Mouse (Mus musculus): ENCODE measurements around the gene Flot1. TPM values are rescaled to one million over a fixed set of nuclear protein-coding genes. Genes with fewer than 3 reads are reported as not detected.

Gene Flot1
- polyA plus RNA-seq, 1 experiment from 2014 or later, result 49.4 TPM

- H3K27me3 ChIP-seq (replicated peaks), result no peaks in the 10 kb centered on the region
- whole genome bisulfite sequencing, result 89% methylated on average over 6 of the region's 6 CpGs
- H3K9me3 ChIP-seq, result no peaks in the 10 kb centered on the region
- H3K4me2 ChIP-seq (replicated peaks), result no peak overlapping the region
- H3K36me3 ChIP-seq, result peaks cover 9% of the 10 kb centered on the region; the same call in 1 of the 2 replicates
- no peak for ATAC-seq
- no peak overlapping the region for H3K27ac ChIP-seq
- H3K4me1 ChIP-seq (replicated peaks), result peaks cover 15% of the 10 kb centered on the region
- no peak overlapping the region for H3K9ac ChIP-seq
- no peak overlapping the region for H3K4me3 ChIP-seq (replicated peaks)
Measured at GRCm38 (mm10) chr17:35874721-35875120, 51.7 kb downstream of the Flot1 start.

- Histone ChIP-seq H3K4me1 (replicated peaks) (peaks cover 6% of the 10 kb centered on the region; the same call in 1 of the 2 replicates), H3K9ac (peak within 1 kb of the TSS; percentile 85), H3K36me3 (peaks cover 27% of the 10 kb centered on the region), H3K4me2 (replicated peaks) (peak within 1 kb of the TSS; percentile 73), H3K4me3 (replicated peaks) (peak within 1 kb of the TSS; percentile 96), H3K27ac (peak within 1 kb of the TSS; percentile 71), H3K9me3 (no peaks in the 10 kb centered on the region), H3K27me3 (replicated peaks) (no peaks in the 10 kb centered on the region)
- ATAC-seq, result peak; percentile 94
- 6% methylated on average over 66 of the region's 66 CpGs for WGBS
Measured at GRCm38 (mm10) chr17:35879245-35880057, 56.4 kb downstream of the Flot1 start, which contains the start of gene Dhx16. Gene Dhx16, plus strand, starts transcription at chr17:35879819.

Other genes starting within 250 kb of the Flot1 start
- 2.6 and 2.8 TPM in 2 replicates for gene Sfta2, start 221.7 kb upstream of the Flot1 start, polyA plus RNA-seq (2015; fragmentation: Nextera tagmentation; extraction: Ambion mirVana)
- gene Gm9573, start 196.6 kb upstream of the Flot1 start, polyA plus RNA-seq (2015; fragmentation: Nextera tagmentation; extraction: Ambion mirVana), result not detected in 2 replicates
- gene Mucl3, start 179.5 kb upstream of the Flot1 start, polyA plus RNA-seq (2015; fragmentation: Nextera tagmentation; extraction: Ambion mirVana), result 0.39 and 0.44 TPM in 2 replicates
- gene Vars2, start 155.6 kb upstream of the Flot1 start, polyA plus RNA-seq (2015; fragmentation: Nextera tagmentation; extraction: Ambion mirVana), result 18.3 and 18.9 TPM in 2 replicates
- gene Gtf2h4, start 149.5 kb upstream of the Flot1 start, polyA plus RNA-seq (2015; fragmentation: Nextera tagmentation; extraction: Ambion mirVana), result 43.8 TPM in 2 replicates
- 54.0 and 54.2 TPM in 2 replicates for gene Ddr1, start 118.6 kb upstream of the Flot1 start, polyA plus RNA-seq (2015; fragmentation: Nextera tagmentation; extraction: Ambion mirVana)
- 13.9 and 14.4 TPM in 2 replicates for gene Ier3, start 1.5 kb upstream of the Flot1 start, polyA plus RNA-seq (2015; fragmentation: Nextera tagmentation; extraction: Ambion mirVana)
- 729 and 776 TPM in 2 replicates for gene Tubb5, start 15.1 kb downstream of the Flot1 start, polyA plus RNA-seq (2015; fragmentation: Nextera tagmentation; extraction: Ambion mirVana)
- gene Mdc1, start 18.3 kb downstream of the Flot1 start, polyA plus RNA-seq (2015; fragmentation: Nextera tagmentation; extraction: Ambion mirVana), result 14.9 and 16.1 TPM in 2 replicates
- 48.5 and 51.7 TPM in 2 replicates for gene Nrm, start 38.1 kb downstream of the Flot1 start, polyA plus RNA-seq (2015; fragmentation: Nextera tagmentation; extraction: Ambion mirVana)
- gene Ppp1r18, start 42.4 kb downstream of the Flot1 start, polyA plus RNA-seq (2015; fragmentation: Nextera tagmentation; extraction: Ambion mirVana), result 19.6 TPM in 2 replicates
- gene Dhx16, start 56.6 kb downstream of the Flot1 start, polyA plus RNA-seq (2015; fragmentation: Nextera tagmentation; extraction: Ambion mirVana), result 43.1 and 44.2 TPM in 2 replicates
- gene 2310061I04Rik, start 74.2 kb downstream of the Flot1 start, polyA plus RNA-seq (2015; fragmentation: Nextera tagmentation; extraction: Ambion mirVana), result 25.5 and 31.9 TPM in 2 replicates
- 47.2 and 47.7 TPM in 2 replicates for gene Atat1, start 86.8 kb downstream of the Flot1 start, polyA plus RNA-seq (2015; fragmentation: Nextera tagmentation; extraction: Ambion mirVana)
- gene Mrps18b, start 93.2 kb downstream of the Flot1 start, polyA plus RNA-seq (2015; fragmentation: Nextera tagmentation; extraction: Ambion mirVana), result 126 and 139 TPM in 2 replicates
- gene Ppp1r10, start 93.2 kb downstream of the Flot1 start, polyA plus RNA-seq (2015; fragmentation: Nextera tagmentation; extraction: Ambion mirVana), result 32.4 and 32.9 TPM in 2 replicates
- 91.6 and 99.9 TPM in 2 replicates for gene Abcf1, start 146.5 kb downstream of the Flot1 start, polyA plus RNA-seq (2015; fragmentation: Nextera tagmentation; extraction: Ambion mirVana)
- gene Gnl1, start 156.6 kb downstream of the Flot1 start, polyA plus RNA-seq (2015; fragmentation: Nextera tagmentation; extraction: Ambion mirVana), result 37.5 and 39.9 TPM in 2 replicates
- gene Prr3, start 157.0 kb downstream of the Flot1 start, polyA plus RNA-seq (2015; fragmentation: Nextera tagmentation; extraction: Ambion mirVana), result 24.5 and 25.7 TPM in 2 replicates
- 2.0 and 2.8 TPM in 2 replicates for gene H2-T24, start 197.3 kb downstream of the Flot1 start, polyA plus RNA-seq (2015; fragmentation: Nextera tagmentation; extraction: Ambion mirVana)
- gene H2-T23, start 209.6 kb downstream of the Flot1 start, polyA plus RNA-seq (2015; fragmentation: Nextera tagmentation; extraction: Ambion mirVana), result 9.3 and 14.2 TPM in 2 replicates
- 13.3 and 13.9 TPM in 2 replicates for gene H2-T22, start 219.5 kb downstream of the Flot1 start, polyA plus RNA-seq (2015; fragmentation: Nextera tagmentation; extraction: Ambion mirVana)
- 0.11 and 0.25 TPM in 2 replicates for gene Gm6034, start 219.7 kb downstream of the Flot1 start, polyA plus RNA-seq (2015; fragmentation: Nextera tagmentation; extraction: Ambion mirVana)
- gene Gm11127, start 235.1 kb downstream of the Flot1 start, polyA plus RNA-seq (2015; fragmentation: Nextera tagmentation; extraction: Ambion mirVana), result 3.3 and 3.5 TPM in 2 replicates